9 mouse cellular contexts compared by ENCODE assay signal in genomic region chr16:21814861-21815668, GRCm38 (mm10). TPM values are rescaled to one million over a fixed set of nuclear protein-coding genes. Genes with fewer than 3 reads are reported as not detected.
A peak's percentile ranks its signal among the peaks of the same experiment; 100 is the strongest.
DNase-seq lines count a peak whose midpoint lies in the region; ATAC-seq and TF ChIP-seq lines count a peak whose summit lies in the region.
"Had no signal": no experiment of that assay in that cellular context is flagged by ENCODE, and none has a peak within 500 bp of the region (broad histone marks: within the 10 kb centered on the region; RNA-seq: fewer than 3 reads in every experiment).

No protein-coding gene starts in this region.

- H3K27me3 ChIP-seq in cerebellum, adult 2 months (ENCODE audit: control insufficient read depth, insufficient read depth, low read length) = no peaks in the 10 kb centered on the region
- no peaks in the 10 kb centered on the region for H3K27me3 ChIP-seq in neural tube, embryonic 11.5 days (ENCODE audit: control insufficient read depth, insufficient read depth, low read length)
- H3K27me3 ChIP-seq: midbrain, embryonic 12.5 days had no signal

- TF ChIP-seq CTCF in cerebellum, adult 2 months (IDR thresholded peaks at IDR 0.05; ENCODE audit: borderline replicate concordance, insufficient read depth, low read depth, low read length) = peak; percentile 28; the same call in 1 of the 2 replicates

- no peak for TF ChIP-seq POLR2A in cerebellum, adult 2 months (IDR thresholded peaks at IDR 0.05; ENCODE audit: borderline replicate concordance, insufficient read depth, low read length)

- H3K36me3 ChIP-seq in neural tube, embryonic 11.5 days (ENCODE audit: control insufficient read depth, insufficient read depth, low read length) = no peaks in the 10 kb centered on the region

- peak overlapping the region; percentile 13 for H3K4me2 ChIP-seq in neural tube, embryonic 11.5 days (ENCODE audit: low read depth)
- H3K4me2 ChIP-seq: midbrain, embryonic 12.5 days had no signal

- H3K4me3 ChIP-seq in cerebellum, adult 2 months (replicated peaks; ENCODE audit: insufficient read depth, low read depth, low read length) = no peak overlapping the region
- no peak overlapping the region for H3K4me3 ChIP-seq in neural tube, embryonic 11.5 days (ENCODE audit: low read depth, low read length)
- H3K4me3 ChIP-seq: midbrain, embryonic 12.5 days had no signal

- no peak overlapping the region for H3K27ac ChIP-seq in cerebellum, adult 2 months (ENCODE audit: insufficient read depth, low read length)
- no peak overlapping the region for H3K27ac ChIP-seq in neural tube, embryonic 11.5 days (ENCODE audit: low read depth, low read length)
- H3K27ac ChIP-seq: midbrain, embryonic 12.5 days had no signal

- no peaks in the 10 kb centered on the region; the same call in 1 of the 2 replicates for H3K4me1 ChIP-seq in cerebellum, adult 2 months (ENCODE audit: control insufficient read depth, insufficient read depth, low read length)
- no peaks in the 10 kb centered on the region for H3K4me1 ChIP-seq in neural tube, embryonic 11.5 days (ENCODE audit: control insufficient read depth, insufficient read depth, low read length)
- H3K4me1 ChIP-seq: midbrain, embryonic 12.5 days had no signal

- no peaks in the 10 kb centered on the region for H3K9me3 ChIP-seq in neural tube, embryonic 11.5 days (ENCODE audit: control insufficient read depth, low read length)
- H3K9me3 ChIP-seq: midbrain, embryonic 12.5 days had no signal

- intact Hi-C loops in left cerebral cortex, postnatal 4 days (cut with DNase I) = loop anchor here (10.0 kb wide), 1 partner anchor 330 kb away; no protein-coding TSS in a partner anchor

- ATAC-seq in neural tube, embryonic 11.5 days (ENCODE audit: insufficient read depth, low FRiP score, low TSS enrichment) = no peak

- 38% methylated on average over 11 of the region's 11 CpGs for WGBS in cerebellum, adult 2 months
- WGBS in neural tube, embryonic 11.5 days = 69% methylated on average over 11 of the region's 11 CpGs

- H3K9ac ChIP-seq in neural tube, embryonic 11.5 days (ENCODE audit: low read length) = no peak overlapping the region; the same call in 1 of the 2 replicates
- H3K9ac ChIP-seq: midbrain, embryonic 12.5 days had no signal

- DNase-seq in thymus, postnatal 0 days (ENCODE audit: low spot score) = peak; percentile 53
- DNase-seq in thymus, adult 18-20 months = no peak
- DNase-seq in cerebellum, adult 2 months = peak; percentile 34 to 52
- peak; percentile 35 to 79 for DNase-seq in frontal cortex, postnatal 36 days (ENCODE audit: low spot score in 2 of 2)
- peak; percentile 45 for DNase-seq in kidney, adult 11 months
- DNase-seq in left cerebral cortex, postnatal 4 days = peak; percentile 31
- DNase-seq in neural tube, embryonic 11.5 days (ENCODE audit: low spot score) = peak; percentile 21
- no peak for DNase-seq in gastrocnemius, adult 8-10 months (ENCODE audit: low spot score in 2 of 2)

RNA-seq across cellular contexts. Expression of gene Map3k13, which starts 20.9 kb away (rescaled TPM):
- 0.59 and 0.66 TPM in 2 replicates for polyA plus RNA-seq in thymus, postnatal 0 days (2015; fragmentation: Nextera tagmentation; extraction: Ambion mirVana)
- polyA plus RNA-seq in cerebellum, adult 2 months (2012; rRNA removed) = 13.1 and 13.3 TPM in 2 replicates
- total RNA-seq in left cerebral cortex, postnatal 4 days (2021) = 10 to 100 TPM; 12.0 to 13.9 TPM
- 10.6 and 11.6 TPM in 2 replicates for polyA plus RNA-seq in neural tube, embryonic 11.5 days (2014; fragmentation: Nextera tagmentation; extraction: Ambion mirVana)
- under 1 TPM; 0.56 to 0.75 (median 0.61) TPM for total RNA-seq in gastrocnemius, adult 8-10 months (2022)

RNA-seq across cellular contexts. Expression of gene Ehhadh, which starts 27.5 kb away (rescaled TPM):
- 8.3 and 9.9 TPM in 2 replicates for polyA plus RNA-seq in thymus, postnatal 0 days (2015; fragmentation: Nextera tagmentation; extraction: Ambion mirVana)
- 3.8 and 4.4 TPM in 2 replicates for polyA plus RNA-seq in cerebellum, adult 2 months (2012; rRNA removed)
- 1 to 10 TPM; 1.1 to 1.5 TPM for total RNA-seq in left cerebral cortex, postnatal 4 days (2021)
- 2.2 and 2.4 TPM in 2 replicates for polyA plus RNA-seq in neural tube, embryonic 11.5 days (2014; fragmentation: Nextera tagmentation; extraction: Ambion mirVana)
- total RNA-seq in gastrocnemius, adult 8-10 months (2022) = 1 to 10 TPM; 6.1 to 8.3 (median 7.1) TPM

Comparison
In these comparisons a context has a peak if more than half of its experiments do, and no peak if none do; other contexts are left out.
1. DNase-seq: peak in thymus, postnatal 0 days (single experiment), cerebellum, adult 2 months (2 of 2), frontal cortex, postnatal 36 days (2 of 2), kidney, adult 11 months (single experiment), left cerebral cortex, postnatal 4 days (single experiment) and neural tube, embryonic 11.5 days (single experiment); none in thymus, adult 18-20 months (0 of 2) and gastrocnemius, adult 8-10 months (0 of 2).